Mouse (Mus musculus) spleen, postnatal 4 days (tissue): ENCODE data around the gene Fam160a1.

ENCODE experiments used
- DNase-seq, 2 experiments: peaks; one replicate each; pipeline ENCODE4 v3.0.0; 2022; ENCODE audit warnings: low spot score in 2 of 2

Gene Fam160a1

DNA sequence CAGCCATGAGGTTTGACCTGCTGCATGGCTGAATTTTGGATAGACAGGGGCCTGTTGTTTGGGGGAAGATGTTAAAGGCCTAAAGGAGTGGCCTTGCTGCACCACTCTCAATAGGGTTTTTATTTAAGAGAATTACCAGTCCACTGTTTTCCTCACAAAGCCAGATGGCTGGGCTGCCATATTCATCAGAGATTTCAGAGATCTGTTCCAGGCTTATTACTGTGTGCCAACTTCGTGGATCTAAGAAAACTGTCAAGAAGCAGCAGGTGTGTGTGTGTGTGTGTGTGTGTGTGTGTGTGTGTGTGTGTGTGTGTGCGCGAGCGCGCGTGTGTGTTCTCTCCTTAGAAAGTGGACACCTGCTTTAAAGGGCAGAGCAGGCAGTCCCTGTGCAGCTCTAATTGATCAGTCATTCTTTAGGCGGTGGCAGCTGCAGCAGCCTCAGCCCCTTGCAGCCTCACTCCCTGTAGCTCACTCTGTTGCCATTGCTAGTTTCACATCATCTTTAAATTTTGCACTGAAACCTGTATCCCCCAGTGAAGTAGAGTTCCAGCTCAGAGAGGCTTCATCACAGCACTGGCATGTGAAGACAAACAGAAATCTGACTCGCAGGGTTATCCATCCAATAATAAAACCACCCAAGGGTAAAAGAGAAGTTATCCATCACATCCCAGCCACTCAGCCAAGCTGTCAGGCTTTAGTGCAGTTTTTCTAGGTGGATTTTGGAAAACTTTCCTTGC lies 182.5 kb downstream of the Fam160a1 start:
- DNase-seq, result no peak

DNA sequence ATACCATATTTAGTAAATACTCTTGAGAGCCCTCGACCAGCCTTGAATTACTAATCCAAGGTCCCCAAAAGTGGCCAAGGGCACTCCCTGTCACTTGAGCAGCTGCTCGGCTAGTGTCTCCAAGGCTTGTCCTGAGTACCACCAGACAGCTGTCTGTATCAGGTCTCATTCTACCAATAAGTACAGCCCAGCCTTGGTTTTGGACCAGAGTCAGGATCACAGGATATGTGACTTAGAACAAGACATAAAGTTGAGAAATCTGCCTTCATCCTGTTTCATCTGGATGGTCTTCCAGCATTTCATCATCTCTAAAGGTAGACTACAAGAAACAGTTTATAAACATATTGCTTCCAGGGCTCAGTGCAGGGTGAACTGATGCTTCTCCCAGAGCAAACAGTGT lies 183.4 kb downstream of the Fam160a1 start:
- DNase-seq, result no peak

- no peak for DNase-seq
Measured at GRCm38 (mm10) chr3:85629895-85630510, 187.1 kb downstream of the Fam160a1 start.

GRCm38 (mm10) chr3:85619751-85620150 lies 197.3 kb downstream of the Fam160a1 start:
- no peak for DNase-seq

DNA sequence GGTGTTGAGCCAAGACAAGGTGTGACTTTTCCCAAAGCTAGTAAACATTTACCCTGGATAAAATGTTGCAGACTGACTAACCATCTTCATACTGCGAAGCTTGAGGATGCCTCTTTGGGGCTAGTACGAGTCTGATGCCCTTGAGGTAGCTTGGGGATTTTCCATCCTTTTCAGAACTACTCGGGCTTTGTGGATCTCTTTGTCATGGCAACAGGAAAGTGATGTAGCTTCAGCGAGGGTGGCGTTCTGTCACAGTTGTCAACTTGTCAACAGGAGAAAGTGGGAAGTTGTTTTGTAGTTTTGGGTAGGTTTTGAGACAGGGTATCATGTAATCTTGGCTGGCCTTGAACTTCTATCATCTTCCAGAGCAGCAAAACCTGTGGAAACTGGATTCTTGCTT lies 197.7 kb downstream of the Fam160a1 start:
- no peak for DNase-seq

- no peak for DNase-seq
Measured at GRCm38 (mm10) chr3:85618885-85619284, 198.2 kb downstream of the Fam160a1 start.

DNA sequence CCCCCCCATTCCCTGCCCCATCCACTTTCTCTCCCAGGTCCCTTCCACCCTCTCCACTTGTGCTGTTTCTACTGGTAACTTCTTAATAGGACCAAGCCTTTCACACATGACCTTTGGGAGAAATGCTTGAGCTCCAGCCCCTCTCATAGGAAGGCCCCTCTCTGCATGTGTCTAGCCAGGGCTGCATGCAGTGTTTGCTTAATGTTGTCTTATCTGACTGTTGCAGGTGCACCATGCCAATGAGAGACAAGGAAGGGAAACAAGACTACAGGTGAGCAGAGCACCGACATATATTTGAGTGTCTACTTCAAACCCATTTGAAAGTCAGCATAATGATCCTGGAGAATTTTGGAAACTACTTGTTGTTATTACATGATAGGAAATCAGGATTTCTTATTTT lies 200.7 kb downstream of the Fam160a1 start:
- DNase-seq, result no peak
